Mouse (Mus musculus): ENCODE data around the gene Aoc1. TPM values are rescaled to one million over a fixed set of nuclear protein-coding genes. Genes with fewer than 3 reads are reported as not detected.
"Not testable (repeated sequence)": the region's sequence is repeated elsewhere in the genome, so short reads cannot be mapped to it uniquely, and the experiment has no call there.

Gene Aoc1
- total RNA-seq, 2 experiments from 2014 or later = not detected

DNA sequence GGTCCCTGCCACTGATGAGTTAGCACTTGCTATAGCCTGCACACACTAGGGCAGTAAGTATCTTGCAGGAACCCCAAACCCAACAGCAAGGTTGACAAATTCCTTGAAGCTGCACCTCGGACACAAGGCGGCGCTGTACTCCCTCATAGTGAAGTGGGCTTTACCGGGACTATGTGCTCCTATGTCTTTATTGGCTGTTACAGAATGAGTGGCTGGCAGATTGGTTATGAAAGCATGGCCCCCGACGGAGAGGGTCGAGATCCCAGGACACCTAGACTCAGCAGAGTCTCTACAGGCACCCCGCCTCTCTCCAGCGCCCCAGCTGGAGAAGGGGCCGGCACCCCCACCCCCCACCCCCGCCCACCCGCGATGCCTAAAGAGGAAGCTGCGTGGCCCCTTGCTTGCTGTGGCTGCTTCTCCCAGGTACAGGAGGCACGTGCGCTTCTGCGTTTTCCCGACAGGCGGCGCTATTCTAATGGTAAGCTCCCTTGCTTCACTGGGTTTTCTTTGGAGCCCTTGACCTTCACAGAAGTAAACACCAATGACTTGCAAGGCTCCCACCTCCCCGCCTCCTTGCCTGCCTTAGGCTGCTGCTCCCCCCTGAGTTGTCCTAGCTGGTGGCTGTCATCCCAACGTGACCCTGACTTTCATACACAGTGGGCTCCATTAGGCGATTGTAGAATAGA lies 12.4 kb upstream of the Aoc1 start:
- ATAC-seq (replicated peaks; ENCODE audit: low FRiP score, low TSS enrichment, poor library complexity, severe bottlenecking) = peak; percentile 80

DNA sequence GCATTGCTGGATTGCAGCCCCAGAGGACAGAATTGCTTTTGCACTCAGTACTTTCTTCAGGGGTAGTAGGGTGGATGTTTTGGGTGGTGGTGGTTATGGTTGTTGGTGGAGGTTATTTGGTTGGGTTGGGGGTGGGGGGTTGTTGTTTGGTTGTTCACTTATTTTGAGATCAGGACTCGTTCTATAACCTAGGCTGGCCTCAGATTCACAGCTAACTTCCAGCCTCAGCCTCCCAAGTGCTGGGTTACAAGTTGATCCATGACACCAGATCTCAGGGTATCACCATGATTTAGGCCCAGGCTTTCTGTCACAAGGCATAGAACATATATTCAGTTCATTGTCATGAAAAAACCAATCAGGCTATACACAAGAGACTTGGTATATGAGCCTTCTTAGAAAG lies 11.8 kb upstream of the Aoc1 start:
- ATAC-seq (replicated peaks; ENCODE audit: low FRiP score, low TSS enrichment, poor library complexity, severe bottlenecking) = no peak

DNA sequence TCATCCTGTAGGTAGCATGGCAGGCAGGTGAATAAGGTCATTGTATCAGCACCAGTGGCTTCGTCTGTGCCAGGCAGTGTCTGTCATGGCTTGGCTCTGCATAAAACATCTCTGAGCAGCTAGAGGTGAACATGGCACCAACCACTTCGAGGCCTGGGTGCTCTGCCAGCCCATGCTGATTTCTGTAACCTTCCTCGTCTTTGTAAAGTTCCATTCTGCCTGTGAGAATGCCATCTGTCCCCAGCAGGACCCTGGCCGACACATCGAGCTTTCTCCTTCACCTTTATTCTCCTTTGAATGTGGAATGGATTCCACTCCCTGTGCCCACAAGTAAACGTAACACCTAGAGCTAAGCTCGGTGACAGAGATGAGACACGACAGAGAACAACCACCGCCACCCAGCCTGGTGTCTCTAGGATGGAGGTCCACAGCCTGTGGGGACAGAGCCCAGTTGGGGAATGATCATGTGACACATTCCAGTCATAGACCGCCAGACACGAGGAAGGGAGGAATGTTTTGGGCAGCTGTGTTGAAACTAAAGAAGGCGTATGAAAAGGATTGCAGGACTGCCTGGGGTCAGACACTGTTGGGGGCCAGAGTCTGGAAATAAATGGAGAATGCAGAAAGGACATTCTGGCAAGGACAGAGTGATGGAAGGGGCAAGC lies 10.9 kb upstream of the Aoc1 start:
- no peak for ATAC-seq (replicated peaks; ENCODE audit: low FRiP score, low TSS enrichment, poor library complexity, severe bottlenecking)

DNA sequence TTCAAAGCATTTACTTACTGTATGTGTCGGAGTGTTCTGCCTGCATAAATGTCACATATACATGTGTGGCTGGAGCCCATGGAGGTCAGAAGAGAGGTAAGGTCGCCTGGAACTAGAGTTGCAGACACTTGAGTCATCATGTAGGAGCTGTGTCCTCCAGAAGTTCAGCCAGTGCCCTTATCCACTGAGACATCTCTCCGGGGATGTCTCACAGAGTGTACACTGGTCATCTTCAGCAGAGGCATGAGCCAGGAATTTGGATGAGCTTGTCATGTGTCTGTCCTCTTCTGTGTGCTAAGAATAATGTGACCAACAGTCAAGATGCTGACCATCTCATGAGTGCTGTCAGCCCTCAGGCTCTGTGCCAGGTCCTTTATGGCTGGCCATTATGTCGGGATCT lies 9.9 kb upstream of the Aoc1 start:
- no peak for ATAC-seq (replicated peaks; ENCODE audit: low FRiP score, low TSS enrichment, poor library complexity, severe bottlenecking)

DNA sequence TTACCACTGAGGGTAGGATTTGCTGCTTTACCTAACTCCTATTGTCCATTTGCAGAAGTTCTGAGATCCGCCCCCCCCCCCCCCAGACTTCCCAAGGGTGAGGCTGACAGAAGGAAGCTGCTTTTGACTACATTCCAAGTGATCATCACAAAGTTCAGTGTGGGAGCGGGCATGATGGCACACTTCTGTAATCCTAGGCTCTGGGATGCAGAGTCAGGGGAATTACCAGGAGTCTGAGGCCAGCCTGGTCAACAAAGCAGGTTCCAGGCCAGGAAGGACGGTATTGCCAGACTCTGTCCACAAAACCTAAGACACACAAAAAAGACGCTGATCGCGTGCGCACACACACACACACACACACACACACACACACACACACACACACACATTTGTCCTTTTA lies 9.2 kb upstream of the Aoc1 start:
- ATAC-seq (replicated peaks; ENCODE audit: low FRiP score, low TSS enrichment, poor library complexity, severe bottlenecking) = no peak

DNA sequence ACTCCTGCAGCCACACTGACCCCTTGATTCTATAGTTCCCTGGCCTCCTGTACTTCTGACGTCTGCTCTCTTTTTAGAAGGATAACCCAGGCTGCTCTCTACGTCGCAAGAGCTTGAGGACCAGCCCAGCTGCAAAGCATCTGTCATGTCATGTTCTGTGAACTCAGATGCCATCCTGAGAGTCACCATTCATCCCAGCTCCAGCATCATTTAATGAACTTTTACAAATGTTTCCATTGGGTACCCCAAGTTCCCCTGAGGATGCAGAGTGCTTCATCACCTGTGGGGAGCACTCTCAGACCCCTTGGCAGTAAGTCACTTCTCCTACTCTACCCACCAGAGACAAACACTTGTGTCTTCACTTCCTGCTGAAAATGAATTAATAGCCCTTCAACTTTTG lies 8.5 kb upstream of the Aoc1 start:
- ATAC-seq (replicated peaks; ENCODE audit: low FRiP score, low TSS enrichment, poor library complexity, severe bottlenecking) = no peak

DNA sequence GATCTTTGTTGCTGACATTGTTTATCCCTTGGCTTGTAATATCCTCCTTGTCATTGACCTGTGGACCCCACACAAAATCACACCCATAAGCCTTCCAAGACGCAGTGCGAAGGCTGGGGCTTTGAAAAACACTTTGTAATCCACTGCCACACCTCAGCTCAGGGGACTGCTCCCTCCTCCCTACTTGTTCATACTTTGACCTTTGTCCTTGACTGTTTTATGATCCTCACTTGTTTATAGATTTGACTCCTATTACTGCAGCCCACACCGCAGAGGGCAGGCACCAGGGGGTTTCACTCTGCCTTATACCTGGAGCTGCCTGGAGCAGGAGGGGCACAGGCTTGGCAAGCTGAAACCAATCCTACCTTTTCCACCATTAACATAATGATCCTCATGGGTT lies 8.0 kb upstream of the Aoc1 start:
- ATAC-seq (replicated peaks; ENCODE audit: low FRiP score, low TSS enrichment, poor library complexity, severe bottlenecking) = no peak

DNA sequence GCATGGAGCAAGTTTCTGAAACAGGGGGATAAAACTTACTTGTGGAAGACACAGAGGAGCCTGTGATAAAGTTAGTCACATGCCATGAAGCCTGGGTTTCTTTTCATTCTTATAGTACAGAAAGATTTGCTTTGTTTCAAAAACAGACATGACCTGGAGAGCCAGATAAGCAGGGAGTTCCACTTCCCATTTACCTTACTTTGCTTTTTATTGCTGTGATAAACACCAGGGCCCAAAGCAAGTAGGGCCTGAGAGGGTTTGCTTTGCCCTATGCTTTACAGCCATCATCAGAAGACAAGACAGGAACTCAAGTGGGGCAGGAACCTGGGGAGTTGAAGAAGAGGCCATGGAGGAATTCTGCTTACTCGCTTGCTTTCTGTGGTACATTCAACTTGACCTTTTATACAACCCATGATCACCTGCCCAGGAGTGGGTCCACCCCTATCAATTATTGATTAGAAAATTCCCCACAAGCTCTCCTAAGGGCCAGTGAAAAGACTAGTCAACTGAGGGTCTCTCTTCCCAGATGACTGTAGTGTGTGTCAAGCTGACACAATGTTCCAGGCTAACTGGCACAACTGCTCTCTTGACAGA lies 7.4 kb upstream of the Aoc1 start:
- no peak for ATAC-seq (replicated peaks; ENCODE audit: low FRiP score, low TSS enrichment, poor library complexity, severe bottlenecking)

DNA sequence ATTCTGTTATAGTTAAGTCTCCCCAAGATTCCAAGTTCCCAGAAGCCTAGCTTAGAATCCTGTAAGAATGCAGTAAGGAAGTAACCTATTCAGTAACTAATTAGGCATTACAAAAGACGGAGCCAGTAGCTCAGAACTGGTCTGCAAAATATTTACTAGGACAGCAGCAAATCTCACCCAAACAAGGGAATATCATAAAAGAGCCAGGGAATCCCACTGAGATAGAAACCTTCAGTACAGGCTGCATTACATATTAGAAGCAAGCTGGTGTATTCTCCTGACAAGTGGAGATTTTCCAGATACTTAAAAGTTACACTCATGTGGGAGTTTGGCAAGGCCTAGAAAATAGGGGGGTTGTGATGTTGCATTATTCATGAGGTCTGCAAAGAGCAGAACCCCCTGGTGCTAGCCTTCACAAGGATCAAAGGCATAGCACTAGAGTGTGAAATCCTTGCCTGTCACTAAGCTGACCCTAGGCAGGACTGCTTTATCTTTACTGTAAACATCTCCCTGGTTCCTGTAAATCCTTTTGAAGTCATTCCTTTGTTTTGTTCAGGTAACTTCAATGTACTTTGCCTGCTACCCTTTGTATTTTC lies 6.2 kb upstream of the Aoc1 start:
- ATAC-seq (replicated peaks; ENCODE audit: low FRiP score, low TSS enrichment, poor library complexity, severe bottlenecking) = not testable (repeated sequence)

DNA sequence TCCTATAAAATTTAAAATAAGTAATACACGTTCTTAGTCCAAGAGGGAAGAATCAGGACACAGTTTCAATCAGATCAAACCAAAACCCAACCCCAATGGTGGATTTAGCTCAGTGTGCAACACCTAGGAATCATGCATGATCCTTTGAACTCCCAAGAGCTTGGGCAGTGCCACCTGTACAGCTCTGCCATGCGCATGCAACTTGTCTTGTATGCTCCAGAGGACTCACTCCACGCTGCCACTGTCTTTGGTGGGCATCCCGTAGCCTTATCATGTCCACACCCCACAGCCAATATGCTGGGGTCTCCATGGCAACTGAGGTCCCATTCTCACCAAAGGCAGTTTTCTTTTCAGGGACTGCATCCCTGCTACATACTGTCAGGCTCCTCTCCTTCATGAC lies 5.5 kb upstream of the Aoc1 start:
- no peak for ATAC-seq (replicated peaks; ENCODE audit: low FRiP score, low TSS enrichment, poor library complexity, severe bottlenecking)

DNA sequence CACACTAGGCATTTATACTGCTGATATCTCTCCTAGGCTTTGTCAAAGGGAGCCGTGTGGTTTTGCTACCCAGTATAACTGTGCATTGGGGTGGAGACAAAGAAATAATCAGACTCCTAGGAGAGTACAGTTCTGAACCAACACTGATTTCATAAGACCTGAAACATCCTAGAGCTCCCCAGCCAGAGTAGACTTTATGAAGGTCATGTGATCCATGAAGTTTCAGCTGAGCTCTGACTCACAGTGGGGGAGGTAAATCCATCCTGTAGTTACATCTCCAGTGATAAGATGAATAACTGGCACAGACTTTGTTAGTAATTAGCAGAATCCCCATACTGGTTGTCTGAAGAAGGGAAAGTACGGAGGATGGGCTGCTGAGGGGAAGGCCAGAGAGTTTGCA lies 2.9 kb upstream of the Aoc1 start:
- ATAC-seq (replicated peaks; ENCODE audit: low FRiP score, low TSS enrichment, poor library complexity, severe bottlenecking) = no peak

DNA sequence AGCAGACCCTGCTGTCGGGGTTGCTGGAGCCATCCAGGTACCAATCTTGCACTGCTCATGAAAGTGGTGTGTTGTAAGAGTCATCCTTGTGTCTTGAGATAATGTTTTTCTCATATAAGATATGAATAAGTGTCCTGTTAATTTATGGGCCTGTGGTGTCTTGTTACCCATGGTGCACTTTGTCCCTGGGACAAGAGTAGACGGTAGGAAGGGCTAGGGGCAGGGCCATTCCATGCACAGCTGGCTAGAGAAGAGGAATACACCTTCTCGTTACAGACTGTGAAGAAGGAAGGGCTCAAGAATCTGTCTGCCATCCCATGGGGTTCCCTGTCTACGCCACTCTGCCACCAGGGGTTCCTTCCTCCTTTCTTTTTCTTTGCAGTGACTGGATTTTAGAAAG lies 1.9 kb downstream of the Aoc1 start:
- ATAC-seq (replicated peaks; ENCODE audit: low FRiP score, low TSS enrichment, poor library complexity, severe bottlenecking) = no peak

DNA sequence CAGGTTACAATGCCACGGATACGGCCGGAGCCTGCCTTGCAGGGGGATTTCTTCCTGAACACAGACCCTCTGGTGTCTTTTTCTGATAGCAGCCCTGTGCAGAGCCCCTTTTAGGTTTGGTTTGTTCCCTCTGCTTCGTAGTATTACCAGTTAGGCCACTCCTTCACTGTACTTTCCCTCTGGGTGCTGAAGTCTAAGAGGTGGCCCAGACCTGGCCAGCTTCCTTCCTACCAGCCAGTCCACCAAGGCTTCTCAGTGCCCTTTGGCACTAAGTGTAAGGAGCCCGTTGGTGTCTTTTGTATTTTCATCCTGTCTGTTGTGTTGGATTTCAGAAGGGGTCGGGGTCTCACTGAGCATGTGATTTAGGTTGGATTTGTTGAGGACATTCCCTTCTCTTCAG lies 2.8 kb downstream of the Aoc1 start:
- no peak for ATAC-seq (replicated peaks; ENCODE audit: low FRiP score, low TSS enrichment, poor library complexity, severe bottlenecking)

DNA sequence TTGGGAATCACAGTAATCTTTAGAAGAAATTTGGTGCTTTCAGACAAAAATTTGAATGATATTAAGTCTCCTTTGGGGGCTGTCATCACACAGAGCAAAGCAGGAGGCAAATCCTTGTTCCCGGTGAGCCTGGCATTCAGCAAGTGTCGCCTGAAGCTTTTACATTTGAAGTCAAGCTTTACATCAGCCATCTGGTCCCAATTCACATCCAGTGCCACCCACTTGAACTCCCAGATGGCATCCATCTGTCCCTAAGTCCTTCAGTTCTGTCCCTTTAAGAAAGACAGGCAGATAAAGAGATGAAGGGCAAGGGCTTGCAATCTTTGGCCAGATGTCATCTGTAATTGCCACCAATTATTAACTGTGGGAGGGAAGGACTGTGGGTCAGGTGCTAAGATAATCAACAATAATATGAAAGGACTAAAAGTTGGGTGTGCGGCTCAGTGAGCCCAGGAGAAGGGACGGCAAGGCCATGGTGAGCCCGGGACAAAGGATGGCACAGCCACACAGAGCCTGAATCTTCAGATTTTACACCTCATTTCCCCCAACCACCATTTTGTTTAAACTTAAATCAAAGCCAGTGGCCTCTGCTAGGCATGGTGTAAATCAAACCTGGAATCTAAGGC lies 3.9 kb downstream of the Aoc1 start:
- no peak for ATAC-seq (replicated peaks; ENCODE audit: low FRiP score, low TSS enrichment, poor library complexity, severe bottlenecking)

DNA sequence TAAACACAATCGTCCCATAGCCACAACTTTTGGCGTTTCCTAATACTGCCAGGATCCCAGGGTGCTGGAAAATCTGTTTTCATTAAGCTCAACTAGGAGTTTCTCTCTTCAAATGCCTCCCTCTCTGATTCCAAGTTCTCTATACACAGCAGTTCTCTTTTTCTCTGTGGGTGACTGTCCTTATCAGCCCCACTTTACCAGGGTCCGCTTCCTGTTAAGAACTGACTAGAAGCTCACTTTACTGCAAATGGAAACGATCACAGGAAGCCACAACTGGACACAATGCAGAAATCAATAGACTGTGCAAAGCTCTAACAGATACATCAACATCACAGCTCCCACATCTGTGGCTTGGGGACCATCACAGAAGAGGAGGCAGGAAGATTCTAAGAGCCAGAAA lies 21.5 kb downstream of the Aoc1 start:
- ATAC-seq (replicated peaks; ENCODE audit: low FRiP score, low TSS enrichment, poor library complexity, severe bottlenecking) = 0 out of 2 replicates have a peak, but pooled peaks have one; percentile 34

DNA sequence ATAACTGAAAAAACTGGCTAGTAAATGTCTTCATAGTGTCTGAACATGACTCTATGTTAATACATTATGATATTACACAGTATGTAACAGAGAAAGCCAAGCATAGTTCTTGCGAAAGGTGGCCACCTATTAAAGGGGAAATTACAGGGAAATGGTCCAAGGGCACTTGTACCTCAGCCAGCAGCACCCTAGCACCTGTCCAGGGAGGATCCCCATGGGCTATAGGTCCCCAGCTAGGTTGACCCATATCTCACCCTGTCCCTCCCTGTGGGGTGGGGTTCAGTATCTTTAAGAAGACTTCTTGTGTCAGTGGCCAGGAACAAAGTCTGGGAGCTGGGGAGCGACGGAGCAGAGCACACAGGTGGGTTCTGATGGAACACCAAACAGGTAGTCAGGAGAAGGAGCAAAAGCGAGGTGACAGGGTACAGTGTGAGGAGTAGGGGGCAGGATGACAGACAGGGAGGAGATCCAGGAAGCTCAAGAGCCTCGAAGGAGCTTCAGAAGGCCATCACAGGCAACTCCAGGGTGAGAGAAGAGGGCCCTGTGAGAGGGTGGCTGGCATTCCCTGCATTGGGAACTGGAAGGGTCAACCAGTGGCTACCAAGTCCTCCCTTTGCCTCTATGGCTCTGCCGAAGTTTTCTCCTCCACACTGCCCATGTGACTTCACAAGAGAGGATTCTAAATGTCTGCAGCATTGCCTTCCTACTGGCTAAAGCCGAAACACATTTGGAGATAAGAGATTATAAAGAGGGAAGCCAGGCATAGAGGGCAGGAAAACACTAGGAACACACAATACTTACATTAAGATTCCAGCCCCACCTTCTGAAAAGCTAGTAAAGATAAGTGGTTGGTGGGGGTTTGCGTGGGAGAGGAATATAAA lies 22.5 kb downstream of the Aoc1 start:
- no peak for ATAC-seq (replicated peaks; ENCODE audit: low FRiP score, low TSS enrichment, poor library complexity, severe bottlenecking)

DNA sequence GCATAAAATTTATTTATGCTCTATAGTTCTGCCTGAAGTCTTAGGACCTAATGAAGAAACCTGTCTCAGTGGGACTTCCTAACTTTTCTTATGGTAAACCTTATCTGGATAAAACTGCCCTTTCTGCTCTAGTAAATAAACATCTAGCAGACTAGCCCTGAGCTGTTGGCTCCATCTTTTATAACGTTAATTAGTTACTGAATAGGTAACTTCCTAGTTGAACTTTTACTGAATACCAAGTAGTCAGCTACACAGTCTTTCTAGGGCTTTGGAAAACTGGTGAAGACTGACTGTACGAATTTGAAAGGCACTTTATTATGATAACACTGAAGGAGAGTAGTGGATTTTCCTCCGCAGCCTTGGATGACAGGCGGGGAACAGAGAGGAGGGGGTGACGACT lies 23.2 kb downstream of the Aoc1 start:
- ATAC-seq (replicated peaks; ENCODE audit: low FRiP score, low TSS enrichment, poor library complexity, severe bottlenecking) = no peak

DNA sequence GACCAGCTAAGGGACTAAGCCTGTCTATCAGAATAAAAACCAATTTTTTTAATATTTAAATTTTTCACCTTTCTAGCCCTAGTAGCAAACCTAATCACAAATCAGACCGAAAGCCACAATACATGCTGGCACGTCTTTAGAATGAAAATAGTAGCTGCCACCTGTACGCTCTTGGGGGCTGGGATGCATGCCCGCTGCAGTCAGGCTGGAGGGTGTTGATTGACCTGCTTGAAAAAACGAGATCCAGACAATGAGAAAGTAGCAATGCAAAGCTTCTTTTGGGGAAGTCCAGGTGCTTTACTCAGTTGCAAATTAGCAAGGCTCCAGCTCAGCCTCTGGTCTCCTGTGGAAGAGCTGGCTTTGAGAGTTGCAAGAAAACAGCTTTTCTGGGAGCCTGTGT lies 24.3 kb downstream of the Aoc1 start:
- ATAC-seq (replicated peaks; ENCODE audit: low FRiP score, low TSS enrichment, poor library complexity, severe bottlenecking) = no peak

DNA sequence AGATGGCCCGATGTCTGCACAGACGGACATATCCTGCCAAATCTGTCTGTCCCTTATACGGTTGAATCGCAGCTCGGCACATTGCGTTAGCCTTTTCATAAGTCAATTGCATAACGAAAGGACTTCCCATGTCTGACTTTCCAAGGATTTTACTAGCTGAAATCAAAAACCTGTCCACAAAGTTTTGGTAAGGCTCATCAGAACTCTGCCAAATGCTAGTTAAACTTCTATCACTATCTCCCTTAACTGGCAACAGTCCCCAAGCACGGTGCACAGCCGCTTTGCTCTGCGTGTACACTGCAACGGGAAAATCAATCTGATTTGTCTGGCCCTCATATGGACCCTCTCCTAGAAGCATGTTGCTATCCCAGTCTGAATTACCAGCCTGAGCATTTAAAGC lies 28.6 kb downstream of the Aoc1 start:
- ATAC-seq (replicated peaks; ENCODE audit: low FRiP score, low TSS enrichment, poor library complexity, severe bottlenecking) = not testable (repeated sequence)
